Mouse (Mus musculus) thymus, adult 2 months (tissue): ENCODE results near the gene 2900026A02Rik.

ENCODE experiments used
- CTCF ChIP-seq: fragments of 200-500 bp; IDR thresholded peaks from 2 replicates; pipeline ENCODE4 v1.5.1; 2012; ENCODE audit warnings: mild to moderate bottlenecking, control low read depth, low read length, moderate library complexity, borderline replicate concordance; ENCODE audit not compliant: control insufficient read depth, poor library complexity, insufficient read depth; ENCODE audit errors: extremely low read depth
- POLR2A ChIP-seq: fragments of 200-500 bp; IDR thresholded peaks from 2 replicates; pipeline ENCODE4 v1.6.1; 2012; ENCODE audit warnings: mild to moderate bottlenecking, low read length, control low read depth, moderate library complexity; ENCODE audit not compliant: control insufficient read depth, poor library complexity, insufficient read depth; ENCODE audit errors: extremely low read depth

- TF ChIP-seq CTCF (no peak), POLR2A (no peak)
Observed at GRCm38 (mm10) chr5:113086439-113086838, 134.6 kb downstream of the 2900026A02Rik start.
